In the genomic region with DNA sequence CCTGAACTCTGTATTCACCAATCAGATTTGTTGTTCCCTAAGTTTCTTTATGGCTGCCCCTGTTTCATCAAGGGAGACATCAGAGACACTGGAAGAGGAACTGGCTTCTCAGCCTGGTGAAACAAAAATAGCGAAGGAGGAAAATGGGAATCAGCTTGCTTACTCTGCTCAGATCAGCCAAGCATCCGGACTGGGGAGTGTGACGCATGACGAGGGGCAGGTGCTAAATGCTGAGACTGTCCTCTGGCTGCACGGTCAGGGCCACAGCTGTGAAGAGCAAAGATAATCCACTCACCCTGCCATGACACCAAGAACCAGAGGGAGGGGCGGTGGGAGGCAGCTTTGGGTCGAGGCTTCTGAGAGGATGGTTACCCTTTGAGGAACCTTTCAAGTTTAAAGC, we compare ENCODE assay signal across 10 mouse cellular contexts.
A peak's percentile ranks its signal among the peaks of the same experiment; 100 is the strongest.
DNase-seq lines count a peak whose midpoint lies in the region; ATAC-seq and TF ChIP-seq lines count a peak whose summit lies in the region.
"Had no signal": no experiment of that assay in that cellular context is flagged by ENCODE, and none has a peak within 500 bp of the region (broad histone marks: within the 10 kb centered on the region; RNA-seq: fewer than 3 reads in every experiment).

No protein-coding gene starts in this region.

- DNase-seq in kidney, postnatal 36 days, result no peak
- peak; percentile 33 for DNase-seq in retina, postnatal 1 day
- DNase-seq in retina, embryonic 14.5 days (ENCODE audit: low spot score), result no peak
- peak; percentile 65 for DNase-seq in heart, postnatal 0 days (ENCODE audit: low spot score)
- DNase-seq in stomach, postnatal 0 days (ENCODE audit: low spot score), result no peak
- DNase-seq in hindbrain, embryonic 14.5 days (ENCODE audit: low spot score), result no peak
- DNase-seq in urinary bladder, adult 2 months (ENCODE audit: low spot score), result no peak
- DNase-seq: cerebellum, adult 11-12 months had no signal

- no peak overlapping the region for H3K4me2 ChIP-seq in kidney, embryonic 14.5 days (replicated peaks; ENCODE audit: low read depth, low read length)
- H3K4me2 ChIP-seq in heart, postnatal 0 days (ENCODE audit: low read depth, low read length), result no peak overlapping the region
- H3K4me2 ChIP-seq in stomach, postnatal 0 days (replicated peaks; ENCODE audit: low read depth), result no peak overlapping the region
- H3K4me2 ChIP-seq in hindbrain, embryonic 14.5 days (replicated peaks), result no peak overlapping the region

- no peaks in the 10 kb centered on the region for H3K27me3 ChIP-seq in kidney, embryonic 14.5 days (ENCODE audit: control insufficient read depth, insufficient read depth, low read length)
- H3K27me3 ChIP-seq in heart, postnatal 0 days (ENCODE audit: control insufficient read depth, insufficient read depth, low read length), result no peaks in the 10 kb centered on the region
- no peaks in the 10 kb centered on the region for H3K27me3 ChIP-seq in stomach, postnatal 0 days (ENCODE audit: control insufficient read depth, insufficient read depth, low read length)
- H3K27me3 ChIP-seq in hindbrain, embryonic 14.5 days (ENCODE audit: control insufficient read depth, insufficient read depth, low read length), result no peaks in the 10 kb centered on the region

- no peak for TF ChIP-seq EP300 in heart, postnatal 0 days (IDR thresholded peaks at IDR 0.05; ENCODE audit: low read depth)
- TF ChIP-seq EP300 in stomach, postnatal 0 days (optimal IDR thresholded peaks at IDR 0.05), result no peak

- no peak overlapping the region for H3K4me3 ChIP-seq in kidney, embryonic 14.5 days (ENCODE audit: low read length)
- H3K4me3 ChIP-seq in heart, postnatal 0 days (ENCODE audit: low read depth, low read length), result no peak overlapping the region
- no peak overlapping the region for H3K4me3 ChIP-seq in stomach, postnatal 0 days (ENCODE audit: low read depth, low read length)
- H3K4me3 ChIP-seq in hindbrain, embryonic 14.5 days (replicated peaks; ENCODE audit: low read length), result no peak overlapping the region

- no peaks in the 10 kb centered on the region for H3K36me3 ChIP-seq in kidney, embryonic 14.5 days (ENCODE audit: control insufficient read depth, insufficient read depth, low read length)
- no peaks in the 10 kb centered on the region for H3K36me3 ChIP-seq in heart, postnatal 0 days (replicated peaks; ENCODE audit: control insufficient read depth, insufficient read depth, low read length)
- no peaks in the 10 kb centered on the region for H3K36me3 ChIP-seq in stomach, postnatal 0 days (ENCODE audit: control insufficient read depth, insufficient read depth, low read length)
- no peaks in the 10 kb centered on the region for H3K36me3 ChIP-seq in hindbrain, embryonic 14.5 days (replicated peaks; ENCODE audit: control insufficient read depth, insufficient read depth)

- H3K27ac ChIP-seq in kidney, embryonic 14.5 days (ENCODE audit: low read depth, low read length), result no peak overlapping the region
- H3K27ac ChIP-seq in heart, postnatal 0 days (ENCODE audit: low read depth), result peak overlapping the region; percentile 7; the same call in 1 of the 2 replicates
- 0 out of 2 replicates have a peak overlapping the region, but pooled peaks have one; percentile 13 for H3K27ac ChIP-seq in stomach, postnatal 0 days (replicated peaks)
- H3K27ac ChIP-seq in hindbrain, embryonic 14.5 days, result no peak overlapping the region

- TF ChIP-seq CTCF in heart, postnatal 0 days (IDR thresholded peaks at IDR 0.05; ENCODE audit: low read depth), result no peak
- TF ChIP-seq CTCF in stomach, postnatal 0 days (IDR thresholded peaks at IDR 0.05; ENCODE audit: low read depth), result no peak

- WGBS in kidney, embryonic 14.5 days, result 13% methylated on average over 7 of the region's 7 CpGs
- WGBS in heart, postnatal 0 days, result 16% methylated on average over 7 of the region's 7 CpGs
- WGBS in stomach, postnatal 0 days, result 24% methylated on average over 7 of the region's 7 CpGs
- 51% methylated on average over 7 of the region's 7 CpGs for WGBS in hindbrain, embryonic 14.5 days

- no peak overlapping the region for H3K9ac ChIP-seq in kidney, embryonic 14.5 days (ENCODE audit: low read depth, low read length)
- H3K9ac ChIP-seq in heart, postnatal 0 days (replicated peaks; ENCODE audit: low read depth, low read length), result no peak overlapping the region
- H3K9ac ChIP-seq in stomach, postnatal 0 days (ENCODE audit: low read length), result no peak overlapping the region
- H3K9ac ChIP-seq in hindbrain, embryonic 14.5 days, result no peak overlapping the region

- H3K9me3 ChIP-seq in kidney, embryonic 14.5 days (ENCODE audit: control insufficient read depth, low read length), result no peaks in the 10 kb centered on the region
- H3K9me3 ChIP-seq in heart, postnatal 0 days (replicated peaks; ENCODE audit: control insufficient read depth, low read length), result no peaks in the 10 kb centered on the region
- no peaks in the 10 kb centered on the region for H3K9me3 ChIP-seq in stomach, postnatal 0 days (ENCODE audit: control insufficient read depth, low read length)
- no peaks in the 10 kb centered on the region for H3K9me3 ChIP-seq in hindbrain, embryonic 14.5 days (ENCODE audit: control insufficient read depth, low read length)

- peaks cover 15% of the 10 kb centered on the region for H3K4me1 ChIP-seq in kidney, embryonic 14.5 days (ENCODE audit: control insufficient read depth, insufficient read depth, low read length)
- H3K4me1 ChIP-seq in heart, postnatal 0 days (ENCODE audit: control insufficient read depth, insufficient read depth), result peaks cover 26% of the 10 kb centered on the region
- H3K4me1 ChIP-seq in stomach, postnatal 0 days (replicated peaks; ENCODE audit: control insufficient read depth, insufficient read depth), result no peaks in the 10 kb centered on the region; the same call in 1 of the 2 replicates
- no peaks in the 10 kb centered on the region; the same call in 1 of the 2 replicates for H3K4me1 ChIP-seq in hindbrain, embryonic 14.5 days (replicated peaks; ENCODE audit: control insufficient read depth, insufficient read depth, low read length)

- ATAC-seq in kidney, embryonic 14.5 days (ENCODE audit: low FRiP score, low TSS enrichment), result peak; percentile 71; the same call in 1 of the 2 replicates
- peak; percentile 52 for ATAC-seq in heart, postnatal 0 days (ENCODE audit: insufficient read depth, low read depth)
- no peak for ATAC-seq in stomach, postnatal 0 days (ENCODE audit: low FRiP score, low TSS enrichment)
- ATAC-seq in hindbrain, embryonic 14.5 days (ENCODE audit: low FRiP score), result no peak
- ATAC-seq: hindbrain, embryonic 16.5 days had no signal

Comparison
In these comparisons a context has a peak if more than half of its experiments do, and no peak if none do; other contexts are left out.
1. DNase-seq: peak in retina, postnatal 1 day (single experiment) and heart, postnatal 0 days (single experiment); none in kidney, postnatal 36 days (0 of 2), retina, embryonic 14.5 days (single experiment), stomach, postnatal 0 days (single experiment), hindbrain, embryonic 14.5 days (single experiment) and urinary bladder, adult 2 months (single experiment).
2. ATAC-seq: peak in kidney, embryonic 14.5 days (single experiment) and heart, postnatal 0 days (single experiment); none in stomach, postnatal 0 days (single experiment) and hindbrain, embryonic 14.5 days (single experiment).
3. H3K27ac ChIP-seq: peak in heart, postnatal 0 days (single experiment) and stomach, postnatal 0 days (single experiment); none in kidney, embryonic 14.5 days (single experiment) and hindbrain, embryonic 14.5 days (single experiment).